Mouse (Mus musculus) E14TG2a.4 (cell line): Measurements from ENCODE around the gene Cnot3.

ENCODE experiments used
- CTCF ChIP-seq: conservative IDR thresholded peaks from 2 replicates; pipeline ENCODE4 v1.5.1; 2014; ENCODE audit warnings: low read length
- POU5F1 ChIP-seq: IDR thresholded peaks from 2 replicates; pipeline ENCODE4 v1.6.1; 2014; ENCODE audit warnings: low read length, borderline replicate concordance

- TF ChIP-seq CTCF (no peak), POU5F1 (no peak)
Observed at GRCm38 (mm10) chr7:3704475-3704874, 59.4 kb downstream of the Cnot3 start.
